Comparison of ENCODE assay signal across 8 mouse cellular contexts in genomic region chr10:80575925-80576324, GRCm38 (mm10). TPM values are rescaled to one million over a fixed set of nuclear protein-coding genes. Genes with fewer than 3 reads are reported as not detected.
DNase-seq lines count a peak whose midpoint lies in the region; ATAC-seq lines count a peak whose summit lies in the region.

No protein-coding gene starts in this region.

- peak; percentile 41 for DNase-seq in cerebellum, adult 11-12 months
- no peak for DNase-seq in cerebellum, postnatal 4 days (ENCODE audit: low spot score in 2 of 2)
- DNase-seq in lung, postnatal 14 days, result no peak
- no peak for DNase-seq in left cerebral cortex, postnatal 14 days (ENCODE audit: low spot score in 2 of 2)

- no peaks in the 10 kb centered on the region for H3K9me3 ChIP-seq in lung, embryonic 15.5 days
- no peaks in the 10 kb centered on the region for H3K9me3 ChIP-seq in intestine, embryonic 15.5 days
- H3K9me3 ChIP-seq in neural tube, embryonic 14.5 days (ENCODE audit: control insufficient read depth, low read length), result no peaks in the 10 kb centered on the region

- H3K27me3 ChIP-seq in lung, embryonic 15.5 days, result no peaks in the 10 kb centered on the region
- no peaks in the 10 kb centered on the region for H3K27me3 ChIP-seq in intestine, embryonic 15.5 days (replicated peaks)
- no peaks in the 10 kb centered on the region; the same call in 1 of the 2 replicates for H3K27me3 ChIP-seq in neural tube, embryonic 14.5 days (ENCODE audit: control insufficient read depth, insufficient read depth, low read length)

- peak overlapping the region; percentile 93; the same call in 1 of the 2 replicates for H3K27ac ChIP-seq in lung, embryonic 15.5 days
- no peak overlapping the region for H3K27ac ChIP-seq in intestine, embryonic 15.5 days
- no peak overlapping the region for H3K27ac ChIP-seq in neural tube, embryonic 14.5 days (ENCODE audit: low read depth, low read length)

- H3K4me1 ChIP-seq in lung, embryonic 15.5 days, result peaks cover 63% of the 10 kb centered on the region
- peaks cover 56% of the 10 kb centered on the region for H3K4me1 ChIP-seq in intestine, embryonic 15.5 days (replicated peaks)
- peaks cover 29% of the 10 kb centered on the region for H3K4me1 ChIP-seq in neural tube, embryonic 14.5 days (ENCODE audit: control insufficient read depth, insufficient read depth, low read length)

- H3K4me2 ChIP-seq in lung, embryonic 15.5 days, result peak overlapping the region; percentile 97
- peak overlapping the region; percentile 94 for H3K4me2 ChIP-seq in intestine, embryonic 15.5 days (replicated peaks)
- peak overlapping the region; percentile 94 for H3K4me2 ChIP-seq in neural tube, embryonic 14.5 days (ENCODE audit: low read depth, low read length)

- 8% methylated on average over 17 of the region's 17 CpGs for WGBS in lung, embryonic 15.5 days
- whole genome bisulfite sequencing in intestine, embryonic 15.5 days, result 11% methylated on average over 17 of the region's 17 CpGs
- 15% methylated on average over 17 of the region's 17 CpGs for WGBS in neural tube, embryonic 14.5 days

- intact Hi-C loops in left cerebral cortex, postnatal 14 days (cut with DNase I), result loop anchor here (5.0 kb wide), 2 partner anchors 46 to 106 kb away; partner anchors contain the start of gene Csnk1g2

- peak overlapping the region; percentile 75 for H3K9ac ChIP-seq in lung, embryonic 15.5 days
- peak overlapping the region; percentile 72 for H3K9ac ChIP-seq in intestine, embryonic 15.5 days
- peak overlapping the region; percentile 76 for H3K9ac ChIP-seq in neural tube, embryonic 14.5 days (replicated peaks; ENCODE audit: low read depth, low read length)

- H3K4me3 ChIP-seq in lung, embryonic 15.5 days, result peak overlapping the region; percentile 88
- peak overlapping the region; percentile 89 for H3K4me3 ChIP-seq in intestine, embryonic 15.5 days (replicated peaks)
- H3K4me3 ChIP-seq in neural tube, embryonic 14.5 days (ENCODE audit: low read depth, low read length), result peak overlapping the region; percentile 76

- H3K36me3 ChIP-seq in lung, embryonic 15.5 days, result no peaks in the 10 kb centered on the region
- H3K36me3 ChIP-seq in intestine, embryonic 15.5 days, result no peaks in the 10 kb centered on the region
- H3K36me3 ChIP-seq in neural tube, embryonic 14.5 days (ENCODE audit: control insufficient read depth, insufficient read depth, low read length), result no peaks in the 10 kb centered on the region

- ATAC-seq in lung, embryonic 15.5 days (ENCODE audit: borderline replicate concordance, extremely low read depth, low FRiP score, low TSS enrichment), result no peak
- ATAC-seq in intestine, embryonic 15.5 days, result no peak
- ATAC-seq in neural tube, embryonic 14.5 days (ENCODE audit: low read depth), result no peak
- ATAC-seq in CD4-positive, CD25-positive, alpha-beta regulatory T cell, adult 4 months, result no peak

RNA-seq across cellular contexts. Expression of gene Klf16, which starts 1.2 kb away (rescaled TPM):
- 10.1 and 10.2 TPM in 2 replicates for polyA plus RNA-seq in lung, embryonic 15.5 days (2015; fragmentation: Nextera tagmentation; extraction: Ambion mirVana)
- polyA plus RNA-seq in intestine, embryonic 15.5 days (2015; fragmentation: Nextera tagmentation; extraction: Ambion mirVana), result 8.3 TPM in 2 replicates
- 3.5 and 4.8 TPM in 2 replicates for polyA plus RNA-seq in neural tube, embryonic 14.5 days (2014; fragmentation: Nextera tagmentation; extraction: Ambion mirVana)
- 1 to 10 TPM; 7.2 to 10.0 TPM for polyA plus RNA-seq in CD4-positive, CD25-positive, alpha-beta regulatory T cell, adult 4 months (2017; shearing (Covaris generic))
- 10 to 100 TPM; 46.7 to 48.0 TPM for total RNA-seq in left cerebral cortex, postnatal 14 days (2021)

RNA-seq across cellular contexts. Expression of gene Abhd17a, which starts 14.2 kb away (rescaled TPM):
- 122 and 133 TPM in 2 replicates for polyA plus RNA-seq in lung, embryonic 15.5 days (2015; fragmentation: Nextera tagmentation; extraction: Ambion mirVana)
- polyA plus RNA-seq in intestine, embryonic 15.5 days (2015; fragmentation: Nextera tagmentation; extraction: Ambion mirVana), result 95.7 and 101 TPM in 2 replicates
- 144 and 155 TPM in 2 replicates for polyA plus RNA-seq in neural tube, embryonic 14.5 days (2014; fragmentation: Nextera tagmentation; extraction: Ambion mirVana)
- polyA plus RNA-seq in CD4-positive, CD25-positive, alpha-beta regulatory T cell, adult 4 months (2017; shearing (Covaris generic)), result 1 to 10 TPM; 2.3 to 9.7 TPM
- 100 to 1,000 TPM; 212 to 220 TPM for total RNA-seq in left cerebral cortex, postnatal 14 days (2021)

RNA-seq across cellular contexts. Expression of gene Rexo1, which starts 14.6 kb away (rescaled TPM):
- 25.0 and 25.8 TPM in 2 replicates for polyA plus RNA-seq in lung, embryonic 15.5 days (2015; fragmentation: Nextera tagmentation; extraction: Ambion mirVana)
- 23.6 and 25.0 TPM in 2 replicates for polyA plus RNA-seq in intestine, embryonic 15.5 days (2015; fragmentation: Nextera tagmentation; extraction: Ambion mirVana)
- polyA plus RNA-seq in neural tube, embryonic 14.5 days (2014; fragmentation: Nextera tagmentation; extraction: Ambion mirVana), result 30.6 and 30.7 TPM in 2 replicates
- polyA plus RNA-seq in CD4-positive, CD25-positive, alpha-beta regulatory T cell, adult 4 months (2017; shearing (Covaris generic)), result 10 to 100 TPM; 13.6 to 16.4 TPM
- 10 to 100 TPM; 44.5 to 46.3 TPM for total RNA-seq in left cerebral cortex, postnatal 14 days (2021)

RNA-seq across cellular contexts. Expression of gene Scamp4, which starts 26.7 kb away (rescaled TPM):
- 79.0 and 84.8 TPM in 2 replicates for polyA plus RNA-seq in lung, embryonic 15.5 days (2015; fragmentation: Nextera tagmentation; extraction: Ambion mirVana)
- polyA plus RNA-seq in intestine, embryonic 15.5 days (2015; fragmentation: Nextera tagmentation; extraction: Ambion mirVana), result 105 and 114 TPM in 2 replicates
- 71.6 and 72.4 TPM in 2 replicates for polyA plus RNA-seq in neural tube, embryonic 14.5 days (2014; fragmentation: Nextera tagmentation; extraction: Ambion mirVana)
- polyA plus RNA-seq in CD4-positive, CD25-positive, alpha-beta regulatory T cell, adult 4 months (2017; shearing (Covaris generic)), result 100 to 1,000 TPM in 1 of 2 experiments, 10 to 100 TPM in 1; 98.1 to 145 TPM
- total RNA-seq in left cerebral cortex, postnatal 14 days (2021), result 10 to 100 TPM; 35.8 to 39.3 TPM

RNA-seq across cellular contexts. Expression of gene Adat3, which starts 26.8 kb away (rescaled TPM):
- polyA plus RNA-seq in lung, embryonic 15.5 days (2015; fragmentation: Nextera tagmentation; extraction: Ambion mirVana), result 9.1 TPM in 2 replicates
- polyA plus RNA-seq in intestine, embryonic 15.5 days (2015; fragmentation: Nextera tagmentation; extraction: Ambion mirVana), result 6.4 and 6.6 TPM in 2 replicates
- 5.5 and 6.7 TPM in 2 replicates for polyA plus RNA-seq in neural tube, embryonic 14.5 days (2014; fragmentation: Nextera tagmentation; extraction: Ambion mirVana)
- polyA plus RNA-seq in CD4-positive, CD25-positive, alpha-beta regulatory T cell, adult 4 months (2017; shearing (Covaris generic)), result 1 to 10 TPM; 1.7 to 3.6 TPM
- total RNA-seq in left cerebral cortex, postnatal 14 days (2021), result 1 to 10 TPM; 2.8 TPM
